Mouse (Mus musculus) naive thymus-derived CD4-positive, alpha-beta T cell, adult 2 months (primary cell): ENCODE results near the gene Ifna13.

Source experiments
- DNase-seq: peaks from one replicate; pipeline ENCODE4 v3.0.0-alpha.2; 2011; ENCODE audit warnings: low read depth

Ifna13 gene

GRCm38 (mm10) chr4:88644359-88644758 lies at the start of gene Ifna13:
TSS of gene Ifna13 (minus strand) at chr4:88644459.
- DNase-seq = no peak

GRCm38 (mm10) chr4:88693392-88693791 lies 49.1 kb upstream of the Ifna13 start:
- DNase-seq = peak; percentile 66

DNA sequence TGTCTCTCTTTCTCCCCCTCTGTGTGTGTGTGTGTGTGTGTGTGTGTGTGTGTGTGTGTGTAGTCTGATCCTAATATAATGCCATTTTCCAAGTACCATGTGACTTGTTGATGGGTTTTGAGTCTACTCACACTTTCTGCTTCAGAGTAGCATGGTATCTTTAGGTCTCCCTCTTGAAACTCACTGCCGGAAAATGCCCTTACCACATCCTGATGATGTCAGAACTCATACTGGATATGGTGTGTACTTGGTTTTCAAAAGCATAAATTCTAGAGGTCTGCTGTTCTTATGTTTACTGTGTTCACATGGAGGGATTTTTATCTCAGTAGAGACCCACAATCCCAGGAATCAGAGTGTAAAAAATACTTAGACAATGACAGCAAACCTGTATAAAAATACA lies 48.3 kb upstream of the Ifna13 start:
- peak; percentile 78 for DNase-seq

GRCm38 (mm10) chr4:88691259-88691658 lies 47.0 kb upstream of the Ifna13 start, which contains the start of gene Ifnab:
TSS of gene Ifnab (minus strand) at chr4:88691359.
- DNase-seq = no peak

- no peak for DNase-seq
Observed at GRCm38 (mm10) chr4:88683812-88684211, 39.6 kb upstream of the Ifna13 start, which contains the start of gene Ifna2. TSS of gene Ifna2 (minus strand) at chr4:88683912.

DNA sequence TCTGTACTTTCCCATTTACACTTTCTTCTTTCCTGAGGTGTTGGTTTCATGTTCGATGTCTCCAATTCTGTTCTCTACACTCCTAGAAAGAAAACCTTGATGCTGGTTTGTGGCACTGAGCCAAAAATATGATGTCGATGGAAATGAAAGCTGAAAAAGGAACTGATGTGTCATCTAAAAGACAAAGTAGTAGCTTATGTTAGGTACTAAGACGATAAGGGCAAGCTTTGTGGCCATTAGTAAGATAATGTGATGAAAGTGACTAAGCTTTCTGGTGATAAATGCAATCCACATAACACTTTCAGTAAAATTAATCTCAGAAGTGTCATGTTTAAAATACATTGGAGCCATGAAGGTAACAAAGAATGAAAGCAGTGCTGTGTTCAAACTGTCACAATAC lies 37.1 kb upstream of the Ifna13 start:
- no peak for DNase-seq

GRCm38 (mm10) chr4:88680362-88680761 lies 36.1 kb upstream of the Ifna13 start:
- peak; percentile 69 for DNase-seq

DNA sequence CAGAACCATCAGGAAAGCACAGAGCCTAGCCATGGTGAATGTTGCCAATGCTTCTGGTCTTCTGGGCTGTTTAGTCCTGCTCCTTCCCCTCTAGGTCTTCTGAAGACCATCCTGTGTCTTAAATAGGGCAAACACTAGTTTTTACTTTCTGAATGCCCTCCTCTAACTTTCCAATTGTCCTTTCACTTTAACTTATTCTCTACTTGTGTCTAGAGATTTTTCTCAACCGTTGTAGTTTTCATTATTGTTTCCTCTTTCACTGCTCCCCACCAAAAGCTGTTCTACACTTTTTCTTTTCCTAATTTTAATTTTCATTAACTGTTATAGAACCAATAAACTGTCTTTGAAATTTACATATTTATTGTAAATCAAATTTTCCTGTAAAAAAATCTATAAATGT lies 32.6 kb upstream of the Ifna13 start, which contains the start of gene Ifna16:
TSS of gene Ifna16 (minus strand) at position 101 of the 400 bp plus-strand sequence.
- DNase-seq = no peak

- DNase-seq = no peak
Observed at GRCm38 (mm10) chr4:88655461-88655860, 11.2 kb upstream of the Ifna13 start.

- DNase-seq = no peak
Observed at GRCm38 (mm10) chr4:88653644-88654043, 9.4 kb upstream of the Ifna13 start.

- peak; percentile 7 for DNase-seq
Observed at GRCm38 (mm10) chr4:88642526-88642925, 1.7 kb downstream of the Ifna13 start.

- peak; percentile 100 for DNase-seq
Observed at GRCm38 (mm10) chr4:88641077-88641831, 3.0 kb downstream of the Ifna13 start.

DNA sequence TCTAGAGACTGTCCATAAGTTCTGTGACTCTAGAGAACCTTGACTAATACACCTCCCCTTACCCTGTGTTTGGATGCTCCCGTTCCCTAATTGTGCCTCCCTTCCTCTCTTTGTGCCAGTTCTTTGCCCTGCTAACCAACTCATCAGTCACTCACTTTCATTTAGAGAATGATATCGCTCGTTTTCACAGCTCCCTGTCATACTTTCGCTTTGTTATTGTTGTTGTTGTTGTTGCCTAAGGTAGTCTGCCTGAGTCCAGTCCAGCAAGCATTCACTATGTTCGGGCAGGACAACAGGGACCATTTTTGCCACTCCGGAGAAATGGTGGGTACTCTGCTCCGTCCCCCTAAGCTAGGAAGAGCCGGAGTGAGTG lies 3.6 kb downstream of the Ifna13 start:
- no peak for DNase-seq

- no peak for DNase-seq
Observed at GRCm38 (mm10) chr4:88634311-88634710, 9.9 kb downstream of the Ifna13 start, which contains the start of gene C87499. TSS of gene C87499 (minus strand) at chr4:88634411.

- DNase-seq = no peak
Observed at GRCm38 (mm10) chr4:88603276-88603675, 41.0 kb downstream of the Ifna13 start, which contains the start of gene Ifna12. TSS of gene Ifna12 (minus strand) at chr4:88603376.
